Mouse (Mus musculus): ENCODE data around the gene Plcb4. TPM values are rescaled to one million over a fixed set of nuclear protein-coding genes. Genes with fewer than 3 reads are reported as not detected.

Gene Plcb4
- total and polyA plus RNA-seq, 3 experiments = not detected

- H3K79me2 ChIP-seq (replicated peaks; ENCODE audit: control insufficient read depth, extremely low read depth, insufficient read depth, poor library complexity, severe bottlenecking) = no peaks in the 10 kb centered on the region
- H3K4me3 ChIP-seq (replicated peaks in 1 of 3; ENCODE audit: low read depth in 2 of 3, low read length in 2 of 3, poor library complexity in 1 of 3) = no peak overlapping the region
- H3K9ac ChIP-seq (ENCODE audit: insufficient read depth, low read depth) = no peak overlapping the region
- TF ChIP-seq POLR2AphosphoS2 (IDR thresholded peaks at IDR 0.05; ENCODE audit: low read depth, low read length) (no peak), ZKSCAN1 (IDR thresholded peaks at IDR 0.05; ENCODE audit: borderline replicate concordance, low read depth, low read length) (no peak), CHD2 (IDR thresholded peaks at IDR 0.05; ENCODE audit: low read length) (no peak), JUND (conservative IDR thresholded peaks at IDR 0.05; ENCODE audit: low read depth, low read length) (no peak), RCOR1 (conservative IDR thresholded peaks at IDR 0.05; ENCODE audit: low read depth, low read length) (no peak), NELFE (IDR thresholded peaks at IDR 0.05; ENCODE audit: low read depth, low read length) (no peak)
- peaks cover 80% of the 10 kb centered on the region for H3K9me3 ChIP-seq (replicated peaks; ENCODE audit: low read length)
- H3K36me3 ChIP-seq (replicated peaks in 1 of 2; ENCODE audit: control insufficient read depth in 1 of 2, insufficient read depth in 1 of 2, low read length in 1 of 2) = no peaks in the 10 kb centered on the region
- in situ Hi-C loops (cut with MboI; ENCODE audit: low pct_ligation_motif_present, low pct_unique_long_range_greater_than_20kb, low sequenced_read_pairs) (no loop called here), dilution Hi-C loops (cut with MboI; ENCODE audit: extremely low pct_ligation_motif_present, extremely low pct_unique_long_range_greater_than_20kb, low sequenced_read_pairs) (no loop called here)
- H3K4me1 ChIP-seq (ENCODE audit: control insufficient read depth in 1 of 2, insufficient read depth in 2 of 2) = no peaks in the 10 kb centered on the region
- no peak overlapping the region for H3K4me2 ChIP-seq (ENCODE audit: insufficient read depth, low read depth, poor library complexity, severe bottlenecking)
- DNase-seq (ENCODE audit: extremely low read depth) = no peak
- H3K27me3 ChIP-seq (replicated peaks) = no peaks in the 10 kb centered on the region
- no peak overlapping the region for H3K27ac ChIP-seq (ENCODE audit: insufficient read depth, low read depth)
Observed at GRCm38 (mm10) chr2:135846903-135847302, 188.1 kb downstream of the Plcb4 start.

DNA sequence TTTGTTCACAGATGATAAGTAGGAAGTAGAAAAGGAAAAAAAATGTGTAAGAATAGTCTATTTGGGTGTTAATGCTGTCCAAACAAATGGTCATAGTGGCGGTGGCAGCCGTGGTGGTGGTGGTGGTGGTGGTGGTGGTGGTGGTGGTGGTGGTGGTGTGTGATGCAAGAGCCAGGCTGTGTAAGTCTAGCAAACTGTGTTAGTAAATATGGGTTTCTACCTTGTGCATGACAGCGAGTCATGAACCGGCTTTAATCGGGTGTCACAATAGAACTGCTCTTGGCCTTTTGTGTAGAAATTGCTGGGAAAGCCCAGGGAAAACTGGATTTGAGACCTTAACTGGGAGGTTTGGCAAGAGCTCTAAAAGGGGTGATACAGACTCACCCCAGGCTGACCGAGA is 188.9 kb downstream of the Plcb4 start:
- dilution Hi-C loops (cut with MboI; ENCODE audit: extremely low pct_ligation_motif_present, extremely low pct_unique_long_range_greater_than_20kb, low sequenced_read_pairs) = no loop called here
- in situ Hi-C loops (cut with MboI; ENCODE audit: low pct_ligation_motif_present, low pct_unique_long_range_greater_than_20kb, low sequenced_read_pairs) = no loop called here
- Histone ChIP-seq H3K4me1 (ENCODE audit: control insufficient read depth in 1 of 2, insufficient read depth in 2 of 2) (no peaks in the 10 kb centered on the region), H3K4me3 (replicated peaks in 1 of 3; ENCODE audit: low read depth in 2 of 3, low read length in 2 of 3, poor library complexity in 1 of 3) (no peak overlapping the region), H3K36me3 (replicated peaks in 1 of 2; ENCODE audit: control insufficient read depth in 1 of 2, insufficient read depth in 1 of 2, low read length in 1 of 2) (no peaks in the 10 kb centered on the region), H3K27me3 (replicated peaks) (no peaks in the 10 kb centered on the region), H3K4me2 (ENCODE audit: insufficient read depth, low read depth, poor library complexity, severe bottlenecking) (no peak overlapping the region), H3K9me3 (replicated peaks; ENCODE audit: low read length) (peaks cover 85% of the 10 kb centered on the region), H3K27ac (ENCODE audit: insufficient read depth, low read depth) (no peak overlapping the region), H3K79me2 (replicated peaks; ENCODE audit: control insufficient read depth, extremely low read depth, insufficient read depth, poor library complexity, severe bottlenecking) (no peaks in the 10 kb centered on the region), H3K9ac (ENCODE audit: insufficient read depth, low read depth) (no peak overlapping the region)
- TF ChIP-seq TCF12 (IDR thresholded peaks at IDR 0.05; ENCODE audit: low read depth, low read length) (no peak), USF2 (conservative IDR thresholded peaks at IDR 0.05; ENCODE audit: low read depth, low read length) (no peak), MYC (IDR thresholded peaks at IDR 0.05; ENCODE audit: low read depth, low read length) (no peak), MAFK (IDR thresholded peaks at IDR 0.05; ENCODE audit: insufficient replicate concordance, low read length) (no peak), BHLHE40 (IDR thresholded peaks at IDR 0.05; ENCODE audit: low read depth, low read length) (no peak), KAT2A (IDR thresholded peaks at IDR 0.05; ENCODE audit: insufficient replicate concordance, low read length) (no peak), SMC3 (IDR thresholded peaks at IDR 0.05; ENCODE audit: low read depth, low read length) (no peak), JUN (IDR thresholded peaks at IDR 0.05; ENCODE audit: insufficient read depth, low read depth, low read length) (no peak), POLR2AphosphoS2 (IDR thresholded peaks at IDR 0.05; ENCODE audit: low read depth, low read length) (no peak), USF1 (IDR thresholded peaks at IDR 0.05; ENCODE audit: low read depth, low read length) (no peak), MAX (IDR thresholded peaks at IDR 0.05; ENCODE audit: low read length) (no peak), ZC3H11A (IDR thresholded peaks at IDR 0.05; ENCODE audit: low read depth, low read length) (no peak), ZMIZ1 (IDR thresholded peaks at IDR 0.05; ENCODE audit: low read depth, low read length) (no peak), NRF1 (IDR thresholded peaks at IDR 0.05; ENCODE audit: low read depth, low read length) (no peak), GABPA (IDR thresholded peaks at IDR 0.05; ENCODE audit: insufficient replicate concordance, low read depth, low read length) (no peak), MXI1 (IDR thresholded peaks at IDR 0.05; ENCODE audit: low read depth, low read length) (no peak), TBP (conservative IDR thresholded peaks at IDR 0.05; ENCODE audit: low read depth, low read length) (no peak), POLR2A (IDR thresholded peaks at IDR 0.05; ENCODE audit: low read depth, low read length) (no peak), CHD2 (IDR thresholded peaks at IDR 0.05; ENCODE audit: low read length) (no peak), UBTF (IDR thresholded peaks at IDR 0.05; ENCODE audit: low read depth, low read length) (no peak)
- DNase-seq (ENCODE audit: extremely low read depth) = no peak

Data from CH12.LX (cell line).